Mouse (Mus musculus) MEL (cell line): ENCODE measurements around the gene Tcl1b3. TPM values are rescaled to one million over a fixed set of nuclear protein-coding genes. Genes with fewer than 3 reads are reported as not detected.

Experiments used
- DNase-seq: peaks from one replicate; pipeline ENCODE4 v3.0.0; 2011; ENCODE audit warnings: low read depth, low spot score
- H3K27ac ChIP-seq: 2 replicates; pipeline ENCODE4 v1.5.1; 2012; ENCODE audit warnings: low read depth, mild to moderate bottlenecking, control low read depth, low read length, moderate library complexity; ENCODE audit not compliant: control insufficient read depth
- H3K27me3 ChIP-seq, 2 experiments: fragments of 150-350 bp in 1 of 2; sonication (generic) in 1 of 2; 2 replicates each; pipeline ENCODE4 v1.6.1; 2012; ENCODE audit warnings: low read length in 2 of 2, mild to moderate bottlenecking in 2 of 2, improper control_type of control experiment in 1 of 2, moderate library complexity in 1 of 2; ENCODE audit not compliant: insufficient read depth in 2 of 2, control insufficient read depth in 1 of 2
- H3K36me3 ChIP-seq, 2 experiments: 2 replicates each; pipeline ENCODE4 v1.6.1; 2012 to 2014; ENCODE audit warnings: low read length in 2 of 2, improper control_type of control experiment in 1 of 2, inconsistent platforms in 1 of 2, mild to moderate bottlenecking in 1 of 2; ENCODE audit not compliant: insufficient read depth in 2 of 2, control insufficient read depth in 1 of 2
- H3K4me1 ChIP-seq, 2 experiments: fragments of 150-350 bp in 1 of 2; sonication (generic) in 1 of 2; 2 replicates each; pipeline ENCODE4 v1.6.1; 2012; ENCODE audit warnings: low read length in 2 of 2, improper control_type of control experiment in 1 of 2, mild to moderate bottlenecking in 1 of 2; ENCODE audit not compliant: insufficient read depth in 2 of 2, control insufficient read depth in 1 of 2
- H3K4me3 ChIP-seq, 2 experiments: fragments of 150-350 bp in 1 of 2; sonication (generic) in 1 of 2; 2 replicates each; pipeline ENCODE4 v1.5.1; 2012; ENCODE audit warnings: low read depth in 2 of 2, low read length in 2 of 2, mild to moderate bottlenecking in 2 of 2, moderate library complexity in 2 of 2, control low read depth in 1 of 2, improper control_type of control experiment in 1 of 2; ENCODE audit not compliant: control insufficient read depth in 1 of 2, insufficient read depth in 1 of 2
- H3K79me2 ChIP-seq: 2 replicates; pipeline ENCODE4 v1.6.1; 2012; ENCODE audit warnings: mild to moderate bottlenecking, low read length, moderate library complexity; ENCODE audit not compliant: control insufficient read depth, poor library complexity, insufficient read depth
- H3K9ac ChIP-seq: 2 replicates; pipeline ENCODE4 v1.6.1; 2012; ENCODE audit warnings: low read depth, mild to moderate bottlenecking, control low read depth, low read length, moderate library complexity; ENCODE audit not compliant: control insufficient read depth, poor library complexity, severe bottlenecking
- H3K9me3 ChIP-seq: fragments of 150-350 bp; sonication (generic); replicated peaks from 2 replicates; pipeline ENCODE4 v1.6.1; 2012; ENCODE audit warnings: mild to moderate bottlenecking, low read length, improper control_type of control experiment, moderate library complexity; ENCODE audit not compliant: insufficient read depth
- CHD2 ChIP-seq: IDR thresholded peaks from 2 replicates; pipeline ENCODE4 v1.6.1; 2011; ENCODE audit warnings: low read length, improper control_type of control experiment
- ETS1 ChIP-seq: IDR thresholded peaks from 2 replicates; pipeline ENCODE4 v1.6.1; 2012; ENCODE audit warnings: low read depth, mild to moderate bottlenecking, inconsistent platforms, low read length, improper control_type of control experiment, moderate library complexity
- KAT2A ChIP-seq: conservative IDR thresholded peaks from 2 replicates; pipeline ENCODE4 v1.6.1; 2012; ENCODE audit warnings: low read depth, low read length, improper control_type of control experiment, inconsistent platforms
- MAX ChIP-seq: IDR thresholded peaks from 2 replicates; pipeline ENCODE4 v1.6.1; 2011; ENCODE audit warnings: low read length, improper control_type of control experiment
- POLR2A ChIP-seq, 2 experiments: IDR thresholded peaks; 2 replicates each; pipeline ENCODE4 v1.6.1; 2011 to 2012; ENCODE audit warnings: low read length in 2 of 2, mild to moderate bottlenecking in 2 of 2, control low read depth in 1 of 2, improper control_type of control experiment in 1 of 2, low read depth in 1 of 2, moderate library complexity in 1 of 2; ENCODE audit not compliant: control insufficient read depth in 1 of 2, insufficient read depth in 1 of 2, poor library complexity in 1 of 2
- SMC3 ChIP-seq: IDR thresholded peaks from 2 replicates; pipeline ENCODE4 v1.6.1; 2011; ENCODE audit warnings: low read depth, low read length, improper control_type of control experiment
- ZKSCAN1 ChIP-seq: IDR thresholded peaks from 2 replicates; pipeline ENCODE4 v1.6.1; 2012; ENCODE audit warnings: low read depth, mild to moderate bottlenecking, inconsistent platforms, low read length, improper control_type of control experiment, moderate library complexity
- polyA plus RNA-seq, 2 experiments: library from polyadenylated mRNA; stranded (reverse) in 1 of 2; unstranded in 1 of 2; fragments of >175 nt in 1 of 2; fragments of >200 nt in 1 of 2; gene quantifications; 2 replicates each; pipeline versions ENCODE4 v1.2.1 to v1.2.4; 2012; ENCODE audit warnings: low replicate concordance in 2 of 2, low read depth in 1 of 2; ENCODE audit not compliant: insufficient read length in 2 of 2, insufficient read depth in 1 of 2, missing spikeins in 1 of 2
- total RNA-seq: library from RNA; depleted of rRNA; stranded (reverse); fragments of 300-350 nt; gene quantifications from 2 replicates; pipeline ENCODE4 v1.2.3, GENCODE M21; 2012; rRNA removed

The Tcl1b3 gene
- total and polyA plus RNA-seq, 3 experiments: not detected

DNA sequence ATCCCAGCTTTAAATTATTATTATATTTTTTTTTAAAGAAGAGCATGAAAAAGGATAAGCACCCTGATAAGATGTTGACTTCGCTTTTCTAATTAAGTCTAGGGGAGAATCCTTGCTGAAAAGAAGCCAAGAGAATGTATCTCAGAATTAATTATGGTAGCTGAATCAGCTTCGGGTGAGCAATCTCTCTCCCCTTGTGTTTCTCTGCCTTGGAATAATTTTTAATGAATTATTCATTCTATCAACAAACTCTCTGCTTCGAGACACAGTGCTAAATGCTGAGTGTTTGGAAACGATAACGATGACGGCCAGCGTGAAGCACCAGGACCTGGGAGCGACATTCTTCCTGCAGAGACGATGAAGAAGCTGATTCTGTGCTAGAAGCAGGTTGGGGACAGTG lies 48.2 kb downstream of the Tcl1b3 start:
- Histone ChIP-seq H3K9me3 (no peaks in the 10 kb centered on the region), H3K27me3 (no peaks in the 10 kb centered on the region), H3K4me3 (no peak overlapping the region), H3K9ac (no peak overlapping the region), H3K27ac (no peak overlapping the region), H3K79me2 (no peaks in the 10 kb centered on the region), H3K4me1 (no peaks in the 10 kb centered on the region), H3K36me3 (no peaks in the 10 kb centered on the region)
- DNase-seq: no peak
- no peak for TF ChIP-seq ZKSCAN1
- no peak for TF ChIP-seq SMC3
- no peak for TF ChIP-seq MAX
- no peak for TF ChIP-seq KAT2A
- no peak for TF ChIP-seq ETS1
- TF ChIP-seq CHD2: no peak
- no peak for TF ChIP-seq POLR2A (IDR thresholded peaks at IDR 0.05; ENCODE audit: control insufficient read depth in 1 of 2, insufficient read depth in 1 of 2, low read depth in 1 of 2, low read length in 2 of 2, poor library complexity in 1 of 2)

Other genes with a start within 250 kb of the Tcl1b3 start
- 4.9 and 7.9 TPM in 2 replicates for gene Syne3, start 181.2 kb upstream of the Tcl1b3 start, total RNA-seq
- 10 to 100 TPM in 1 of 2 experiments, not detected in 1; 10.7 TPM for gene Syne3, start 181.2 kb upstream of the Tcl1b3 start, polyA plus RNA-seq
- 95.8 and 108 TPM in 2 replicates for gene Glrx5, start 158.4 kb upstream of the Tcl1b3 start, total RNA-seq
- gene Glrx5, start 158.4 kb upstream of the Tcl1b3 start, polyA plus RNA-seq: 100 to 1,000 TPM in 1 of 2 experiments, not detected in 1; 291 TPM
- gene Tcl1b2, start 45.0 kb upstream of the Tcl1b3 start, total RNA-seq: not detected in 2 replicates
- gene Tcl1b2, start 45.0 kb upstream of the Tcl1b3 start, polyA plus RNA-seq: not detected
- not detected in 2 replicates for gene Tcl1b1, start 31.4 kb upstream of the Tcl1b3 start, total RNA-seq
- gene Tcl1b1, start 31.4 kb upstream of the Tcl1b3 start, polyA plus RNA-seq: not detected
- gene Tcl1b5, start 14.7 kb upstream of the Tcl1b3 start, total RNA-seq: not detected in 2 replicates
- not detected for gene Tcl1b5, start 14.7 kb upstream of the Tcl1b3 start, polyA plus RNA-seq
- gene Tcl1b4, start 10.9 kb downstream of the Tcl1b3 start, total RNA-seq: not detected in 2 replicates
- not detected for gene Tcl1b4, start 10.9 kb downstream of the Tcl1b3 start, polyA plus RNA-seq
- not detected in 2 replicates for gene Tcl1, start 31.8 kb downstream of the Tcl1b3 start, total RNA-seq
- gene Tcl1, start 31.8 kb downstream of the Tcl1b3 start, polyA plus RNA-seq: not detected
- gene Tunar, start 142.8 kb downstream of the Tcl1b3 start, total RNA-seq: not detected in 2 replicates
- not detected for gene Tunar, start 142.8 kb downstream of the Tcl1b3 start, polyA plus RNA-seq